Mouse (Mus musculus): Measurements from ENCODE around the gene Baiap2l2. TPM values are rescaled to one million over a fixed set of nuclear protein-coding genes. Genes with fewer than 3 reads are reported as not detected.
"Not testable (repeated sequence)": the region's sequence is repeated elsewhere in the genome, so short reads cannot be mapped to it uniquely, and the experiment has no call there.

The Baiap2l2 gene
- total RNA-seq, 2 experiments from 2014 or later: 1.3 to 2.0 TPM

- peak; percentile 46 for DNase-seq
These were observed 24.1 kb downstream of the Baiap2l2 start for GRCm38 (mm10) chr15:79261095-79261725.

DNA sequence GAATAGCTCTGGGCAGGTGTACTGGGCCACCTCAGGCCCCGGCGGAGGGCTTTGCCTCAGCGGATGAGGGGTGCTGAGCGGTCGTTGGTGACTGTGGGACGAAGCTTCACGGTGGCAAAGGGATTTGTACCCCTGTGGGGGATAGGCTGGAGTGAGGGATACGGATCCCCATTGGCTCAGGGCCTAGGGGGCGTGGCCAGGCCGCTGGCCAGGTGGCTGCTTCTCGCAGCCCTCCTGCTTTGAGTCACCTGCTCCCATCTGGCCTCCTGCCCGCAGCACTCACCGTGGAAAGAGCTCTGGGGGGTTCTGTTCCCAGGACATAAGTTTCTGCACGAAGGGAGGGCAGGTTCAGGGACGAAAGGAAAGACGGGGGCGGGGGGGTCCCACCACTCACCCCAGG is 26.8 kb downstream of the Baiap2l2 start:
- no peak for DNase-seq

DNA sequence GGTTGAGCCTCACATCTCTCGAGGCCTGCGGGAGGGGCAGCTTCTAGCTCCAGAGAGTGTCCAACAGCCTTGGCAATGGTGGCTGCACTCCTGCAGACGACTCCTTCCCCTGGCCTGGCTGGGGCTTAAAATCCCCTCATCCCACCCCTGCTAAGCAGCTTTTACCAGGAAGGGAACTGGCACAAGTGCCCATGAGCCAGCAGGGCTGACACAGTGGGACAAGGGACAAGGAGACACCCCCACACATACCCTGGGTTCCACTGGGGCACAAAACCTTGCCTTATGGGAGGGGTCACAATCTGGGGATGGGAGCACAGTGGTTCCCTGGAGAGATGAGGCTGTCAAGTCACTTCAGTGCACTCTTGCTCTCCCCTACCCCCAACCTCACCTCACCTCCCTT is 30.7 kb downstream of the Baiap2l2 start, which contains the start of gene Slc16a8:
Gene Slc16a8 (minus strand): TSS at position 101 of the 400 bp plus-strand sequence.
- DNase-seq: no peak

GRCm38 (mm10) chr15:79252580-79252979 is 32.8 kb downstream of the Baiap2l2 start:
- DNase-seq: no peak

GRCm38 (mm10) chr15:79251781-79252491 is 33.4 kb downstream of the Baiap2l2 start:
- peak; percentile 28 for DNase-seq

- no peak for DNase-seq
These were observed 34.2 kb downstream of the Baiap2l2 start for GRCm38 (mm10) chr15:79251168-79251567.

DNA sequence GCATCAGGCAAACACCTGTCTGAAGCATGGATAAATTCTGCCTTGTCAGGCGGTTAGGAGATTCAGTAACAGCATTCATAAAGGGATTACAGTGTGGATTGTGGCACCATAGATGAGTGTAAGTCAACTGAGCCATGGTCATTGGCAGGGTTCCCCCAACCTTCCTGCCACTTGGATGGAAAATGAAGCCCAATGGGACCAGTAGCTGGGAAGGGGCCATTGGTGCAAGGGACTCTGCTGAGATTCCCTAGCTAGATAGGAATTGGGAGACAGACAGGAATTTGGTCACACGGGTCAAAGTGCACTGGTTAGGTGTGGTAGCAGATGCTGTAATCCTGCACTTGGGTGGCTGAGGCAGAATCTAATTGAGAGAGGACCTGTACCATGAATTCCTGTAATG is 35.1 kb downstream of the Baiap2l2 start:
- DNase-seq: no peak

GRCm38 (mm10) chr15:79245321-79245720 is 40.0 kb downstream of the Baiap2l2 start:
- no peak for DNase-seq

- peak; percentile 24 for DNase-seq
These were observed 41.1 kb downstream of the Baiap2l2 start for GRCm38 (mm10) chr15:79244071-79244893.

GRCm38 (mm10) chr15:79243234-79244042 is 41.9 kb downstream of the Baiap2l2 start:
- peak; percentile 98 for DNase-seq

- DNase-seq: no peak
These were observed 42.6 kb downstream of the Baiap2l2 start for GRCm38 (mm10) chr15:79242574-79243233.

DNA sequence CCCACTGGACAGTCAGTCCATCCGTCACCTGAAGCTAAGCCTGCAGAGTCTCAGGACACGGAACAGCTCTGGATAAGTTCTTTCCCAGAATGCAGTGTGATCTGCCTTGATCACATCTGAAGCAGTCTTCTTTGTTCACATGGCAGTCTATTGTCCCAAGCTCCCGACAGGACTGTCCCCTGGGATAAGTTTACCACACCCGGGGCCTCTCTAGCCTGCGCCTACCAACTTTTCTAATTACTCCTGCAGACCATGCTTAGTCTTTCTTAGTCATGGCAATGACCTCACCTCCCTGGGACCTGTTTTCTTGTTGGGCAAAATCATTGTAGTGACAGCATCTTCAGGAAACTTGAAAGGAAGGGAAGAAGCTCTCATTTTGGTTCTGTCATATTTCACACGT is 47.3 kb downstream of the Baiap2l2 start:
- no peak for DNase-seq

DNA sequence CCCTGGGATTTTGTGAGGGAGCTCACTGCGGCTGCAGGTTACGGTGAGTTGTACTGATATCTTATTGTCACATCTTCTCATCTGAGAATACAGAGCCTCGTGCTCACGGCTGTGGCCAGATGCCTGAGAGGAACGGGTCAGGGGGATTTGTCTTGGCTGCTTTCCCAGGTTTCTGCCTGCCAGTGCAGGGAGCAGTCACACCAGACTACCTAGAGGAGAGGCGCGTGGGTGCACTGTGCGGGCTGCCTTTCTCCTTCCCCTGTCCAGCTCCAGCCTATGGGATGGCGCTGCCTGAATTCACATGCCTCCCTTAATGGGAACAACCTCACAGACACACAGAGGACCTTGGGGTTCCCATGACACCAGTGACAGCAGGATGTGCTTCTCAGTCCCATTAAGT is 50.1 kb downstream of the Baiap2l2 start:
- DNase-seq: peak; percentile 37

GRCm38 (mm10) chr15:79229058-79229821 is 56.1 kb downstream of the Baiap2l2 start, which contains the start of the genes Pick1 and Gm49486:
Gene Pick1, plus strand, starts transcription at chr15:79229173.
Gene Gm49486, plus strand, starts transcription at chr15:79229391.
- peak; percentile 92 for DNase-seq

DNA sequence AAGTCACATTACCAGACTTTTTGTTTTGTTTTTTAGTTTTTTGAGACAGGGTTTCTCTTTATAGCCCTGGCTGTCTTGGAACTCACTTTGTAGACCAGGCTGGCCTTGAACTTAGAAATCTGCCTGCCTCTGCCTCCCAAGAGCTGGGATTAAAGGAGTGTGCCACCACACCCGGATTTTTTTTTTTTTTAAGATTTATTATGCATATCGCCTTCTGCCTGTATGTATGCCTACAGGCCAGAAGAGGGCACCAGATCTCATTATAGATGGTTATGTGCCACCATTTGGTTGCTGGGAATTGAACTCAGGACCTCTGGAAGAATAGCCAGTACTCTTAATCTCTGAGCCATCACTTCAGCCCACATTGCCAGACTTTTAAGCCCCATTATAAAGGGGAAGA is 59.6 kb downstream of the Baiap2l2 start:
- not testable (repeated sequence) for DNase-seq

- peak; percentile 96 for DNase-seq
These were observed 60.7 kb downstream of the Baiap2l2 start for GRCm38 (mm10) chr15:79224685-79225084.

- no peak for DNase-seq
These were observed 61.7 kb downstream of the Baiap2l2 start for GRCm38 (mm10) chr15:79223641-79224040.

- no peak for DNase-seq
These were observed 65.8 kb downstream of the Baiap2l2 start for GRCm38 (mm10) chr15:79219572-79219971.

- no peak for DNase-seq
These were observed 69.1 kb downstream of the Baiap2l2 start for GRCm38 (mm10) chr15:79216191-79216590.

DNA sequence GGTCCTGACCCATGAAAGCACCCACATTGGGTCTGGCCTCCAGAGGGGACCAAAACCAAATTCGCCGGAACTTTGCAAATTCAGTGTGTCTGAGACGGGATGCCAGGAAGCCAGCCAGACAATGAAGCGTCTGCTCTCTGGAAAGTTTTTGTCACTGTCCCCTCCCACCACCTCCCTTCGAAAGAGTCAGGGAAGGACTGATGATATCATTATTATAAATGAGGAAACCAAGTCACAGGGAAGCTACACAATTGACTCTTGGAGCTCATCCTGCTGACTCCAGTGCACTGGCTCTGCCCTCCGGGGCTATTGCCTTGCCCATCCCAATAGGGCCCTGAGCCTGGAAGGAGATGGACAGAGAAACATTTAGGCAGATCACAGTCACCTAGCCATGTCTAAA is 71.7 kb downstream of the Baiap2l2 start:
- peak; percentile 21 for DNase-seq

Data from heart, postnatal 4 days (tissue).